ENCODE assay signal across 26 mouse cellular contexts in genomic region chr9:46504536-46504935, GRCm38 (mm10).
A peak's percentile ranks its signal among the peaks of the same experiment; 100 is the strongest.
DNase-seq lines count a peak whose midpoint lies in the region; ATAC-seq lines count a peak whose summit lies in the region.
"Had no signal": no experiment of that assay in that cellular context is flagged by ENCODE, and none has a peak within 500 bp of the region (broad histone marks: within the 10 kb centered on the region; RNA-seq: fewer than 3 reads in every experiment).

No protein-coding gene starts in this region.

- H3K9me3 ChIP-seq in forebrain, embryonic 12.5 days, result no peaks in the 10 kb centered on the region
- no peaks in the 10 kb centered on the region for H3K9me3 ChIP-seq in forebrain, embryonic 16.5 days (ENCODE audit: control insufficient read depth, low read length)
- no peaks in the 10 kb centered on the region for H3K9me3 ChIP-seq in midbrain, embryonic 10.5 days (replicated peaks)
- no peaks in the 10 kb centered on the region for H3K9me3 ChIP-seq in midbrain, embryonic 14.5 days (ENCODE audit: control insufficient read depth, low read length)
- no peaks in the 10 kb centered on the region for H3K9me3 ChIP-seq in forebrain, embryonic 13.5 days (replicated peaks)
- H3K9me3 ChIP-seq in neural tube, embryonic 15.5 days (replicated peaks), result no peaks in the 10 kb centered on the region
- H3K9me3 ChIP-seq: embryonic facial prominence, embryonic 12.5 days; heart, embryonic 12.5 days; kidney, embryonic 15.5 days; limb, embryonic 12.5 days; liver, embryonic 15.5 days; midbrain, embryonic 12.5 days had no signal

- no peaks in the 10 kb centered on the region for H3K36me3 ChIP-seq in forebrain, embryonic 12.5 days (replicated peaks)
- H3K36me3 ChIP-seq in forebrain, embryonic 16.5 days (ENCODE audit: control insufficient read depth, insufficient read depth), result no peaks in the 10 kb centered on the region
- H3K36me3 ChIP-seq in midbrain, embryonic 10.5 days, result no peaks in the 10 kb centered on the region
- H3K36me3 ChIP-seq in midbrain, embryonic 14.5 days (ENCODE audit: control insufficient read depth, insufficient read depth, low read length), result no peaks in the 10 kb centered on the region
- no peaks in the 10 kb centered on the region for H3K36me3 ChIP-seq in forebrain, embryonic 13.5 days (ENCODE audit: poor library complexity, severe bottlenecking)
- no peaks in the 10 kb centered on the region for H3K36me3 ChIP-seq in neural tube, embryonic 15.5 days
- H3K36me3 ChIP-seq: embryonic facial prominence, embryonic 12.5 days; G1E; heart, embryonic 12.5 days; kidney, embryonic 15.5 days; limb, embryonic 12.5 days; liver, embryonic 15.5 days; midbrain, embryonic 12.5 days had no signal

- 0 out of 2 replicates have a peak overlapping the region, but pooled peaks have one; percentile 25 for H3K27ac ChIP-seq in forebrain, embryonic 12.5 days
- H3K27ac ChIP-seq in forebrain, embryonic 16.5 days (ENCODE audit: low read length), result no peak overlapping the region
- peak overlapping the region; percentile 15; the same call in 1 of the 2 replicates for H3K27ac ChIP-seq in midbrain, embryonic 10.5 days (replicated peaks)
- H3K27ac ChIP-seq in midbrain, embryonic 14.5 days (replicated peaks; ENCODE audit: low read depth, low read length), result no peak overlapping the region
- peak overlapping the region; percentile 61 for H3K27ac ChIP-seq in forebrain, embryonic 13.5 days
- no peak overlapping the region for H3K27ac ChIP-seq in neural tube, embryonic 15.5 days (replicated peaks)
- H3K27ac ChIP-seq: embryonic facial prominence, embryonic 12.5 days; heart, adult 2 months; kidney, embryonic 15.5 days; layer of hippocampus, adult 2 months; left cerebral cortex, adult 2 months; limb, embryonic 12.5 days; liver, embryonic 15.5 days had no signal

- 38% methylated on average over 12 of the region's 12 CpGs for WGBS in forebrain, embryonic 12.5 days
- WGBS in forebrain, embryonic 16.5 days, result 13% methylated on average over 12 of the region's 12 CpGs
- WGBS in midbrain, embryonic 10.5 days, result 77% methylated on average over 12 of the region's 12 CpGs
- 39% methylated on average over 12 of the region's 12 CpGs for WGBS in midbrain, embryonic 14.5 days
- WGBS in forebrain, embryonic 13.5 days, result 24% methylated on average over 12 of the region's 12 CpGs
- WGBS in neural tube, embryonic 15.5 days, result 8% methylated on average over 12 of the region's 12 CpGs

- no peak for DNase-seq in midbrain, embryonic 10.5 days (ENCODE audit: low spot score)
- no peak for DNase-seq in midbrain, embryonic 14.5 days
- DNase-seq in embryo, embryonic 10.5 days (ENCODE audit: low spot score), result no peak
- DNase-seq: adrenal gland, adult 8-10 months; cerebellum, adult 8-10 months; heart, adult 2 months; heart, postnatal 4 days; kidney, adult 18-20 months; kidney, postnatal 36 days; lung, embryonic 14.5 days; retina, postnatal 1 day; spleen, adult 18-20 months; thymus, postnatal 14 days had no signal

- H3K27me3 ChIP-seq in forebrain, embryonic 12.5 days, result peaks cover 3% of the 10 kb centered on the region; the same call in 1 of the 2 replicates
- 0 out of 2 replicates have a peak, but pooled peaks cover 3% of the 10 kb centered on the region for H3K27me3 ChIP-seq in forebrain, embryonic 16.5 days (replicated peaks; ENCODE audit: control insufficient read depth, insufficient read depth, low read length)
- H3K27me3 ChIP-seq in midbrain, embryonic 10.5 days (ENCODE audit: low read depth, poor library complexity, severe bottlenecking), result peaks cover 25% of the 10 kb centered on the region
- no peaks in the 10 kb centered on the region for H3K27me3 ChIP-seq in midbrain, embryonic 14.5 days (ENCODE audit: control insufficient read depth, insufficient read depth, low read length)
- 0 out of 2 replicates have a peak, but pooled peaks cover 3% of the 10 kb centered on the region for H3K27me3 ChIP-seq in forebrain, embryonic 13.5 days
- no peaks in the 10 kb centered on the region; the same call in 1 of the 2 replicates for H3K27me3 ChIP-seq in neural tube, embryonic 15.5 days (replicated peaks)
- H3K27me3 ChIP-seq: embryonic facial prominence, embryonic 12.5 days; liver, embryonic 15.5 days had no signal

- H3K4me2 ChIP-seq in forebrain, embryonic 12.5 days, result no peak overlapping the region
- H3K4me2 ChIP-seq in forebrain, embryonic 16.5 days (ENCODE audit: low read length), result no peak overlapping the region
- H3K4me2 ChIP-seq in midbrain, embryonic 14.5 days (ENCODE audit: low read length), result no peak overlapping the region
- H3K4me2 ChIP-seq in forebrain, embryonic 13.5 days, result no peak overlapping the region
- peak overlapping the region; percentile 41 for H3K4me2 ChIP-seq in neural tube, embryonic 15.5 days
- H3K4me2 ChIP-seq: embryonic facial prominence, embryonic 12.5 days; heart, embryonic 12.5 days; kidney, embryonic 15.5 days; limb, embryonic 12.5 days; liver, embryonic 15.5 days; lung, embryonic 14.5 days had no signal

- no peak overlapping the region for H3K4me3 ChIP-seq in forebrain, embryonic 12.5 days (replicated peaks)
- no peak overlapping the region for H3K4me3 ChIP-seq in forebrain, embryonic 16.5 days (replicated peaks; ENCODE audit: low read length)
- H3K4me3 ChIP-seq in midbrain, embryonic 10.5 days, result no peak overlapping the region
- H3K4me3 ChIP-seq in midbrain, embryonic 14.5 days (replicated peaks; ENCODE audit: low read depth, low read length), result no peak overlapping the region
- H3K4me3 ChIP-seq in forebrain, embryonic 13.5 days, result no peak overlapping the region
- no peak overlapping the region for H3K4me3 ChIP-seq in neural tube, embryonic 15.5 days (replicated peaks)
- H3K4me3 ChIP-seq: embryonic facial prominence, embryonic 12.5 days; heart, adult 2 months; heart, embryonic 12.5 days; kidney, embryonic 15.5 days; layer of hippocampus, adult 2 months; left cerebral cortex, adult 2 months; limb, embryonic 12.5 days; liver, embryonic 15.5 days; midbrain, embryonic 12.5 days had no signal

- H3K9ac ChIP-seq in forebrain, embryonic 12.5 days, result no peak overlapping the region
- H3K9ac ChIP-seq in forebrain, embryonic 16.5 days (replicated peaks; ENCODE audit: low read depth, low read length), result no peak overlapping the region
- no peak overlapping the region for H3K9ac ChIP-seq in midbrain, embryonic 14.5 days (replicated peaks; ENCODE audit: low read length)
- no peak overlapping the region for H3K9ac ChIP-seq in forebrain, embryonic 13.5 days
- H3K9ac ChIP-seq in neural tube, embryonic 15.5 days (replicated peaks), result no peak overlapping the region
- H3K9ac ChIP-seq: embryonic facial prominence, embryonic 12.5 days; heart, embryonic 12.5 days; kidney, embryonic 15.5 days; limb, embryonic 12.5 days; liver, embryonic 15.5 days; lung, embryonic 14.5 days; midbrain, embryonic 12.5 days had no signal

- H3K4me1 ChIP-seq in forebrain, embryonic 12.5 days, result peaks cover 23% of the 10 kb centered on the region
- H3K4me1 ChIP-seq in forebrain, embryonic 16.5 days (replicated peaks; ENCODE audit: control insufficient read depth, insufficient read depth, low read length), result peaks cover 18% of the 10 kb centered on the region
- H3K4me1 ChIP-seq in midbrain, embryonic 10.5 days, result peaks cover 28% of the 10 kb centered on the region
- peaks cover 26% of the 10 kb centered on the region for H3K4me1 ChIP-seq in midbrain, embryonic 14.5 days (ENCODE audit: control insufficient read depth, insufficient read depth, low read length)
- peaks cover 28% of the 10 kb centered on the region for H3K4me1 ChIP-seq in forebrain, embryonic 13.5 days
- peaks cover 24% of the 10 kb centered on the region for H3K4me1 ChIP-seq in neural tube, embryonic 15.5 days
- H3K4me1 ChIP-seq: embryonic facial prominence, embryonic 12.5 days; heart, embryonic 12.5 days; liver, embryonic 15.5 days had no signal

- no peak for ATAC-seq in forebrain, embryonic 12.5 days (ENCODE audit: low FRiP score)
- no peak for ATAC-seq in forebrain, embryonic 16.5 days
- ATAC-seq in midbrain, embryonic 14.5 days (ENCODE audit: low FRiP score, low TSS enrichment), result no peak
- ATAC-seq in forebrain, embryonic 13.5 days, result no peak
- no peak for ATAC-seq in neural tube, embryonic 15.5 days (ENCODE audit: low FRiP score)

Comparison
In these comparisons a context has a peak if more than half of its experiments do, and no peak if none do; other contexts are left out.
1. H3K27ac ChIP-seq: peak in forebrain, embryonic 12.5 days (single experiment), midbrain, embryonic 10.5 days (single experiment) and forebrain, embryonic 13.5 days (single experiment); none in forebrain, embryonic 16.5 days (single experiment), midbrain, embryonic 14.5 days (single experiment) and neural tube, embryonic 15.5 days (single experiment).